Mouse (Mus musculus): ENCODE data around the gene Cacna1s. TPM values are rescaled to one million over a fixed set of nuclear protein-coding genes. Genes with fewer than 3 reads are reported as not detected.

The Cacna1s gene
- polyA plus RNA-seq, 1 experiment from 2014 or later: 0.39 TPM

GRCm38 (mm10) chr1:136135777-136136444, 83.4 kb downstream of the Cacna1s start:
- 65% methylated on average over 6 of the region's 6 CpGs for WGBS
- H3K27me3 ChIP-seq (ENCODE audit: control insufficient read depth, insufficient read depth, low read depth, low read length): no peaks in the 10 kb centered on the region
- H3K27ac ChIP-seq (ENCODE audit: low read length): no peak overlapping the region
- peak overlapping the region; percentile 28 for H3K4me2 ChIP-seq (ENCODE audit: low read length)
- peaks cover 73% of the 10 kb centered on the region for H3K4me1 ChIP-seq (ENCODE audit: control insufficient read depth, insufficient read depth, low read length)
- H3K9ac ChIP-seq (ENCODE audit: low read depth, low read length): peak overlapping the region; percentile 22
- no peak overlapping the region for H3K4me3 ChIP-seq (ENCODE audit: low read depth, low read length)
- H3K9me3 ChIP-seq (replicated peaks; ENCODE audit: control insufficient read depth, low read length, poor library complexity, severe bottlenecking): no peaks in the 10 kb centered on the region
- H3K36me3 ChIP-seq (ENCODE audit: control insufficient read depth, insufficient read depth, low read length): no peaks in the 10 kb centered on the region
- ATAC-seq: no peak

GRCm38 (mm10) chr1:136136547-136136946, 84.0 kb downstream of the Cacna1s start:
- no peaks in the 10 kb centered on the region for H3K36me3 ChIP-seq (ENCODE audit: control insufficient read depth, insufficient read depth, low read length)
- WGBS: 41% methylated on average over 4 of the region's 4 CpGs
- H3K9me3 ChIP-seq (replicated peaks; ENCODE audit: control insufficient read depth, low read length, poor library complexity, severe bottlenecking): no peaks in the 10 kb centered on the region
- H3K4me1 ChIP-seq (ENCODE audit: control insufficient read depth, insufficient read depth, low read length): peaks cover 79% of the 10 kb centered on the region
- ATAC-seq: no peak
- no peaks in the 10 kb centered on the region for H3K27me3 ChIP-seq (ENCODE audit: control insufficient read depth, insufficient read depth, low read depth, low read length)
- no peak overlapping the region for H3K27ac ChIP-seq (ENCODE audit: low read length)
- H3K4me3 ChIP-seq (ENCODE audit: low read depth, low read length): no peak overlapping the region
- H3K9ac ChIP-seq (ENCODE audit: low read depth, low read length): peak overlapping the region; percentile 22; the same call in 1 of the 2 replicates
- peak overlapping the region; percentile 2; the same call in 1 of the 2 replicates for H3K4me2 ChIP-seq (ENCODE audit: low read length)

- peak overlapping the region; percentile 37 for H3K4me2 ChIP-seq (ENCODE audit: low read length)
- WGBS: 22% methylated on average over 7 of the region's 7 CpGs
- ATAC-seq: no peak
- peak overlapping the region; percentile 48 for H3K9ac ChIP-seq (ENCODE audit: low read depth, low read length)
- peaks cover 85% of the 10 kb centered on the region for H3K4me1 ChIP-seq (ENCODE audit: control insufficient read depth, insufficient read depth, low read length)
- H3K27ac ChIP-seq (ENCODE audit: low read length): peak overlapping the region; percentile 56
- no peak overlapping the region for H3K4me3 ChIP-seq (ENCODE audit: low read depth, low read length)
- no peaks in the 10 kb centered on the region for H3K9me3 ChIP-seq (replicated peaks; ENCODE audit: control insufficient read depth, low read length, poor library complexity, severe bottlenecking)
- H3K27me3 ChIP-seq (ENCODE audit: control insufficient read depth, insufficient read depth, low read depth, low read length): no peaks in the 10 kb centered on the region
- H3K36me3 ChIP-seq (ENCODE audit: control insufficient read depth, insufficient read depth, low read length): no peaks in the 10 kb centered on the region
Measured at GRCm38 (mm10) chr1:136137071-136137531, 84.6 kb downstream of the Cacna1s start.

GRCm38 (mm10) chr1:136137575-136137974, 85.0 kb downstream of the Cacna1s start:
- H3K4me1 ChIP-seq (ENCODE audit: control insufficient read depth, insufficient read depth, low read length): peaks cover 89% of the 10 kb centered on the region
- H3K9ac ChIP-seq (ENCODE audit: low read depth, low read length): peak overlapping the region; percentile 48
- H3K36me3 ChIP-seq (ENCODE audit: control insufficient read depth, insufficient read depth, low read length): no peaks in the 10 kb centered on the region
- H3K27me3 ChIP-seq (ENCODE audit: control insufficient read depth, insufficient read depth, low read depth, low read length): no peaks in the 10 kb centered on the region
- 0% methylated on average over 4 of the region's 4 CpGs for WGBS
- H3K4me2 ChIP-seq (ENCODE audit: low read length): peak overlapping the region; percentile 37
- ATAC-seq: no peak
- H3K4me3 ChIP-seq (ENCODE audit: low read depth, low read length): no peak overlapping the region
- H3K27ac ChIP-seq (ENCODE audit: low read length): peak overlapping the region; percentile 56
- no peaks in the 10 kb centered on the region for H3K9me3 ChIP-seq (replicated peaks; ENCODE audit: control insufficient read depth, low read length, poor library complexity, severe bottlenecking)

- Histone ChIP-seq H3K4me3 (ENCODE audit: low read depth, low read length) (no peak overlapping the region), H3K9ac (ENCODE audit: low read depth, low read length) (no peak overlapping the region)
- ATAC-seq: no peak
Measured at GRCm38 (mm10) chr1:136138191-136138830, 85.8 kb downstream of the Cacna1s start.

GRCm38 (mm10) chr1:136139990-136140640, 87.6 kb downstream of the Cacna1s start:
- peak overlapping the region; percentile 74 for H3K27ac ChIP-seq (ENCODE audit: low read length)
- no peaks in the 10 kb centered on the region for H3K27me3 ChIP-seq (ENCODE audit: control insufficient read depth, insufficient read depth, low read depth, low read length)
- peaks cover 85% of the 10 kb centered on the region for H3K4me1 ChIP-seq (ENCODE audit: control insufficient read depth, insufficient read depth, low read length)
- H3K4me2 ChIP-seq (ENCODE audit: low read length): peak overlapping the region; percentile 69
- H3K4me3 ChIP-seq (ENCODE audit: low read depth, low read length): peak overlapping the region; percentile 39
- peak; percentile 36 for ATAC-seq
- H3K36me3 ChIP-seq (ENCODE audit: control insufficient read depth, insufficient read depth, low read length): peaks cover 10% of the 10 kb centered on the region; the same call in 1 of the 2 replicates
- H3K9ac ChIP-seq (ENCODE audit: low read depth, low read length): peak overlapping the region; percentile 68
- 1% methylated on average over 32 of the region's 32 CpGs for WGBS
- no peaks in the 10 kb centered on the region for H3K9me3 ChIP-seq (replicated peaks; ENCODE audit: control insufficient read depth, low read length, poor library complexity, severe bottlenecking)

More at GRCm38 (mm10) chr1:136138191-136138830, 85.8 kb downstream of the Cacna1s start:
- WGBS: 29% methylated on average over 10 of the region's 10 CpGs
- H3K9me3 ChIP-seq (replicated peaks; ENCODE audit: control insufficient read depth, low read length, poor library complexity, severe bottlenecking): no peaks in the 10 kb centered on the region
- no peak overlapping the region for H3K4me2 ChIP-seq (ENCODE audit: low read length)
- no peaks in the 10 kb centered on the region for H3K36me3 ChIP-seq (ENCODE audit: control insufficient read depth, insufficient read depth, low read length)
- H3K27me3 ChIP-seq (ENCODE audit: control insufficient read depth, insufficient read depth, low read depth, low read length): no peaks in the 10 kb centered on the region
- peaks cover 97% of the 10 kb centered on the region for H3K4me1 ChIP-seq (ENCODE audit: control insufficient read depth, insufficient read depth, low read length)
- H3K27ac ChIP-seq (ENCODE audit: low read length): no peak overlapping the region; the same call in 1 of the 2 replicates

GRCm38 (mm10) chr1:136141176-136141950, 88.8 kb downstream of the Cacna1s start:
- peaks cover 15% of the 10 kb centered on the region; the same call in 1 of the 2 replicates for H3K36me3 ChIP-seq (ENCODE audit: control insufficient read depth, insufficient read depth, low read length)
- peak overlapping the region; percentile 69 for H3K27ac ChIP-seq (ENCODE audit: low read length)
- no peak overlapping the region for H3K4me3 ChIP-seq (ENCODE audit: low read depth, low read length)
- no peaks in the 10 kb centered on the region for H3K9me3 ChIP-seq (replicated peaks; ENCODE audit: control insufficient read depth, low read length, poor library complexity, severe bottlenecking)
- 0 out of 2 replicates have a peak, but pooled peaks have one; percentile 3 for ATAC-seq
- WGBS: 79% methylated on average over 11 of the region's 11 CpGs
- no peak overlapping the region for H3K9ac ChIP-seq (ENCODE audit: low read depth, low read length)
- H3K4me1 ChIP-seq (ENCODE audit: control insufficient read depth, insufficient read depth, low read length): peaks cover 73% of the 10 kb centered on the region
- H3K4me2 ChIP-seq (ENCODE audit: low read length): no peak overlapping the region
- H3K27me3 ChIP-seq (ENCODE audit: control insufficient read depth, insufficient read depth, low read depth, low read length): no peaks in the 10 kb centered on the region

GRCm38 (mm10) chr1:136142336-136142735, 89.8 kb downstream of the Cacna1s start:
- H3K4me1 ChIP-seq (ENCODE audit: control insufficient read depth, insufficient read depth, low read length): peaks cover 63% of the 10 kb centered on the region
- peak overlapping the region; percentile 36 for H3K9ac ChIP-seq (ENCODE audit: low read depth, low read length)
- peaks cover 20% of the 10 kb centered on the region for H3K36me3 ChIP-seq (ENCODE audit: control insufficient read depth, insufficient read depth, low read length)
- no peaks in the 10 kb centered on the region for H3K9me3 ChIP-seq (replicated peaks; ENCODE audit: control insufficient read depth, low read length, poor library complexity, severe bottlenecking)
- H3K4me2 ChIP-seq (ENCODE audit: low read length): no peak overlapping the region
- H3K27me3 ChIP-seq (ENCODE audit: control insufficient read depth, insufficient read depth, low read depth, low read length): no peaks in the 10 kb centered on the region
- H3K4me3 ChIP-seq (ENCODE audit: low read depth, low read length): no peak overlapping the region
- peak; percentile 41 for ATAC-seq
- peak overlapping the region; percentile 69 for H3K27ac ChIP-seq (ENCODE audit: low read length)
- WGBS: 8% methylated on average over 6 of the region's 6 CpGs

Data from midbrain, embryonic 16.5 days (tissue).